ENCODE assay signal across 8 mouse cellular contexts in genomic region chr15:100757527-100757978, GRCm38 (mm10). TPM values are rescaled to one million over a fixed set of nuclear protein-coding genes. Genes with fewer than 3 reads are reported as not detected.
DNase-seq lines count a peak whose midpoint lies in the region; ATAC-seq lines count a peak whose summit lies in the region.

No protein-coding gene starts in this region.

- H3K9ac ChIP-seq in stomach, embryonic 14.5 days (replicated peaks; ENCODE audit: low read depth, low read length) = no peak overlapping the region

- peaks cover 54% of the 10 kb centered on the region for H3K4me1 ChIP-seq in megakaryocyte, embryonic 14.5 days
- peaks cover 6% of the 10 kb centered on the region for H3K4me1 ChIP-seq in stomach, embryonic 14.5 days (ENCODE audit: control insufficient read depth, insufficient read depth, low read length)

- peaks cover 70% of the 10 kb centered on the region for H3K27me3 ChIP-seq in megakaryocyte, embryonic 14.5 days (replicated peaks)
- no peaks in the 10 kb centered on the region for H3K27me3 ChIP-seq in stomach, embryonic 14.5 days (ENCODE audit: control insufficient read depth, insufficient read depth, low read length)

- peak overlapping the region; percentile 89 for H3K4me3 ChIP-seq in megakaryocyte, embryonic 14.5 days (replicated peaks)
- no peak overlapping the region for H3K4me3 ChIP-seq in stomach, embryonic 14.5 days (ENCODE audit: low read depth, low read length)

- H3K27ac ChIP-seq in stomach, embryonic 14.5 days (ENCODE audit: low read length) = no peak overlapping the region

- WGBS in stomach, embryonic 14.5 days = 3% methylated on average over 7 of the region's 7 CpGs

- no peaks in the 10 kb centered on the region for H3K9me3 ChIP-seq in megakaryocyte, embryonic 14.5 days
- no peaks in the 10 kb centered on the region for H3K9me3 ChIP-seq in stomach, embryonic 14.5 days (ENCODE audit: control insufficient read depth, low read depth, low read length)

- ATAC-seq in stomach, embryonic 14.5 days (ENCODE audit: insufficient number of reproducible peaks, insufficient read depth, low FRiP score, low read depth) = 0 out of 2 replicates have a peak, but pooled peaks have one; percentile 20

- H3K36me3 ChIP-seq in megakaryocyte, embryonic 14.5 days (replicated peaks; ENCODE audit: low read length) = no peaks in the 10 kb centered on the region
- H3K36me3 ChIP-seq in stomach, embryonic 14.5 days (ENCODE audit: control insufficient read depth, insufficient read depth, low read length) = no peaks in the 10 kb centered on the region

- peak; percentile 63 for DNase-seq in layer of hippocampus, adult 11-12 months (ENCODE audit: low spot score)
- no peak for DNase-seq in layer of hippocampus, adult 9-10 months (ENCODE audit: low spot score)
- DNase-seq in adipocyte (ENCODE audit: low spot score) = peak; percentile 72
- DNase-seq in embryo, embryonic 11.5 days (ENCODE audit: low read depth, low spot score) = peak; percentile 76
- peak; percentile 63 to 78 for DNase-seq in heart, postnatal 14 days
- peak; percentile 69 to 76 for DNase-seq in layer of hippocampus, postnatal 10 days (ENCODE audit: low spot score in 2 of 2)

- intact Hi-C loops in heart, postnatal 14 days (cut with DNase I) = loop anchor here (1.0 to 10.0 kb wide), 3 partner anchors 82 to 357 kb away; partner anchors contain the start of gene Ankrd33

- H3K4me2 ChIP-seq in stomach, embryonic 14.5 days (replicated peaks; ENCODE audit: low read depth, low read length) = no peak overlapping the region

RNA-seq across cellular contexts. Expression of gene Slc4a8, which starts 4.0 kb away (rescaled TPM):
- 1 to 10 TPM; 4.4 to 6.9 TPM for total RNA-seq in heart, postnatal 14 days (2021)
- total RNA-seq in layer of hippocampus, postnatal 10 days (2021) = 10 to 100 TPM; 82.1 to 84.7 TPM
- polyA plus RNA-seq in megakaryocyte, embryonic 14.5 days (2012; ENCODE audit: insufficient read depth, low replicate concordance) = 0.02 TPM in 1 of 2 replicates, not detected in the other
- 5.6 and 5.7 TPM in 2 replicates for polyA plus RNA-seq in stomach, embryonic 14.5 days (2014; fragmentation: Nextera tagmentation; extraction: Ambion mirVana)

RNA-seq across cellular contexts. Expression of gene Galnt6, which starts 28.4 kb away (rescaled TPM):
- total RNA-seq in heart, postnatal 14 days (2021) = 1 to 10 TPM; 1.5 to 1.8 TPM
- under 1 TPM; 0.49 to 0.87 TPM for total RNA-seq in layer of hippocampus, postnatal 10 days (2021)
- 2.3 TPM in 1 of 2 replicates, not detected in the other for polyA plus RNA-seq in megakaryocyte, embryonic 14.5 days (2012; ENCODE audit: insufficient read depth, low replicate concordance)
- 3.0 and 3.3 TPM in 2 replicates for polyA plus RNA-seq in stomach, embryonic 14.5 days (2014; fragmentation: Nextera tagmentation; extraction: Ambion mirVana)

Comparison
In these comparisons a context has a peak if more than half of its experiments do, and no peak if none do; other contexts are left out.
1. RNA of gene Slc4a8, which starts 4.0 kb away (total RNA-seq): 82.1 to 84.7 TPM in layer of hippocampus, postnatal 10 days; 4.4 to 6.9 TPM in heart, postnatal 14 days; every median in the first group is over 10 times any median in the second.